Mouse (Mus musculus): Measurements from ENCODE around the gene Lmtk2. TPM values are rescaled to one million over a fixed set of nuclear protein-coding genes. Genes with fewer than 3 reads are reported as not detected.

The Lmtk2 gene
- total RNA-seq, 2 experiments from 2014 or later = 150 to 166 TPM

GRCm38 (mm10) chr5:144162080-144162812, 62.0 kb downstream of the Lmtk2 start:
- intact Hi-C loops (cut with DNase I) = no loop called here
- no peak for DNase-seq (ENCODE audit: low spot score in 2 of 2)

- no peak for DNase-seq (ENCODE audit: low spot score in 2 of 2)
- intact Hi-C loops (cut with DNase I) = no loop called here
Measured at GRCm38 (mm10) chr5:144162813-144163517, 62.7 kb downstream of the Lmtk2 start.

DNA sequence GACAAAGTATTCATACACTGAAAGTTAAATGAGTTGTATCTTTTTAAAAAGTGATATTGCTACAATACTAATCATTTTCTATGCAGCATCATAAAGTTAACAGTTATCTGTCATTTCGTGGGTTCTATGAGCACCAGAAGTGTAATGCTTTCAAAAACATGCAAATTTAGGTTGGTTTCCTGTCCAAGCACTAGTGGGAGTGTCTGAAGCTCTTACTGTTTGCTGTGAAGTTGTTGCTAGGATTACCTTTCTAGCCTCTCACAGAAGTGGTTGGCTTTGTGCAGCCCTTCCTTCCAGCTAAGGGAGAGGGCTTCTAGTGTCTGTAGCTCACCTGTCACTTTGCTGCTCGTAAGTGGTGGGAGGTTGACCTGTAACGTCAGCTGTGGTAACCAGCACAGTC, 65.5 kb downstream of the Lmtk2 start:
- intact Hi-C loops (cut with DNase I) = no loop called here
- no peak for DNase-seq (ENCODE audit: low spot score in 2 of 2)

DNA sequence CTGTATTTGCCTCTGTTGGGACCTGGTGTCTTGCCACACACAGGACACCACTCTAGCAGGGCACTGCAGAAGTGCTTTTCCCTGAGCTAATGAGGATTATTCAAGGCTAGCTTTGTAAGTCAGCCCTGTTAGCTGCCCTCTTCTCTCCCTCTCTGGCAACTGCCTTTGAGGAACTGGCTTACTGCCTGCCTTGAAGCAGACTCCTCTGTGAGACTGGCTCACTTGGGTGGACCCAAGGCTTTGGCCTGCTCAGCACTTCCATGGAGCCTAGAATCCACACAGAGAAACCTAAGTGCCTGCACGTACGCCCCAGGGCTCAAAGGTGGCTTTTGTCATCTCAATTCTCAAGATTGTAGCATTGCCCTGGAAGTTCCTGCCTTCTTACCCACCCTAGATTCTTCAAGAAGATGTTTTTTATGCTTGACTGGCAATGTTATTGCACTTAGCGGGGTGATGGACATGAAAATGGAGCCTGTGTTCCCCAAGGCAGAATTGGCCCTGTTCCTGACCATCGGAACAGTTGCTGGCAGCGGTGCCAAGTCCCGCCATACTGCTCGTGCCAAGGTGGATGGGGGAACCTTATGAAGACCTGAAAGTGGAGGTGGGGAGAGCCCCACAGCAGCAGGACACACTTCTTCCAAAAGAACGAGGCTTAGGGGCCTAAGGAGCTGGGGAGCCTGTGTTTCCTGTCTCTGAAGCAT, 69.2 kb downstream of the Lmtk2 start:
- intact Hi-C loops (cut with DNase I) = no loop called here
- DNase-seq (ENCODE audit: low spot score in 2 of 2) = no peak

- DNase-seq (ENCODE audit: low spot score in 2 of 2) = no peak
- intact Hi-C loops (cut with DNase I) = no loop called here
Measured at GRCm38 (mm10) chr5:144173648-144174047, 73.4 kb downstream of the Lmtk2 start.

GRCm38 (mm10) chr5:144178216-144178615, 78.0 kb downstream of the Lmtk2 start:
- no peak for DNase-seq (ENCODE audit: low spot score in 2 of 2)
- intact Hi-C loops (cut with DNase I) = no loop called here

- intact Hi-C loops (cut with DNase I) = no loop called here
- no peak for DNase-seq (ENCODE audit: low spot score in 2 of 2)
Measured at GRCm38 (mm10) chr5:144181249-144181648, 81.0 kb downstream of the Lmtk2 start.

DNA sequence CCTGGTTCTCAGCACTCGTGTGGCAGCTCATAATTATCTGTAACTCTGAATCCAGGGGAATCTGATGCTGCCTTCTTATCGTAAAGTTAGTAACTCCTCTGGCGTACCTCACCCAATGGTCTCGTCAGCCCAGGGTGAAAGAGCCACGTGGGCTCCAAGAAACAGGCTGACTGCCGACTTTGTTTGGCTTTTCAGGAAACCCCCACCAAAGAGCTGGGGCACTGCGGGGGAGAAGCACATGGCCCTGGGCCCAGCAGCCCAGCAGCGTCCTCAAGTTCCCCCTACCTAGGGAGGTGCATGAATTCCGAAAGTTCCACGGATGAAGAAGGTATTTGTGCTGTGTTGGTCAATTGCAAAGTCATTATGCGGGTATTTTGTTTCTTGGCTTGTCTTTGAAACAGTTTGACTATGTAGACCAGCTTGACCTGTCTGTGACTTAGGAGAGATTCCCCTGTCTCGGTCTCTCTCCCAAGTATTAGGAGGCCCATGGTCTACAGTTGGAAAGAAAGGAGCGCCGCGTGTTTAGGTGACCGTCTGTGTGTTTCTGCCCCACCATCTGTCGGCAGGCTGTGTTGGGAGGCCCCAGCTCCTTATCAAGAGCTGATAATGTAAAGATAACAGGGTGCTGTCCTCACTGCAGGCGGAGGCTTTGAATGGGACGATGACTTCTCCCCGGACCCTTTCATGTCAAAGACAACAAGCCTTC, 82.5 kb downstream of the Lmtk2 start:
- no peak for DNase-seq (ENCODE audit: low spot score in 2 of 2)
- intact Hi-C loops (cut with DNase I) = no loop called here

GRCm38 (mm10) chr5:144183248-144183559, 83.0 kb downstream of the Lmtk2 start:
- no peak for DNase-seq (ENCODE audit: low spot score in 2 of 2)
- intact Hi-C loops (cut with DNase I) = no loop called here

DNA sequence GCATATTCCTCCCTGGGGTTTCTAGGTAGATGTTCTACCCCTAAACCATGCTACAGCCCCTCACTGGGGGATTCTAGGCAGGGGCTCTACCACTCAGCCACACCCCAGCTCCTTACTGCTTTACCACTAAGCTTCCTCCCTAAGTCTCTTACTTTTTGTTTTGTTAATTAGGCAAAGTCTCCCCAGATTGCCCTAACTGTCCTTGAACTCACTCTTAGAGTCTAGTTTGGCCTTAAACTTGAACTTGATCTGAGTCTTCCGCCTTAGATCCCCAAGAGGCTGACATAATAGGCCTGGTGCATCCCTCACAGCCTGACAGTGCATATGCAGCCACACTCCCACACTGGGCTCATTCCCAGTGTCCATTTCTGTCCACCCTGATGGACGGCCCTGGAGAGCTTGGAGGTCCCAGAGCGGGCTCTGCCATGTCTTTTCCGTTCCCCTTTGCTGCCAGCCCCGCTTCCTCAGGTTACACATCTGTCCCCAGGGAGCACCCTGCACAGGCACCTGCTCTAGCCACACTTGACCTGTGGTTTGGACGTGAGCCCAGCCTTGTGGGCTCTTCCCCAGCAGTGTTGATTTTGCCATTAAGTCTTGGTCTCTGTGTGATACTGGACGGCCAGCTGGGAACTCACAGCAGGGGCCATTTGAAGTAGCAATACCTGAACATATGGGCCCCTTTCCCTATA, 83.6 kb downstream of the Lmtk2 start:
- intact Hi-C loops (cut with DNase I) = no loop called here
- DNase-seq (ENCODE audit: low spot score in 2 of 2) = no peak

DNA sequence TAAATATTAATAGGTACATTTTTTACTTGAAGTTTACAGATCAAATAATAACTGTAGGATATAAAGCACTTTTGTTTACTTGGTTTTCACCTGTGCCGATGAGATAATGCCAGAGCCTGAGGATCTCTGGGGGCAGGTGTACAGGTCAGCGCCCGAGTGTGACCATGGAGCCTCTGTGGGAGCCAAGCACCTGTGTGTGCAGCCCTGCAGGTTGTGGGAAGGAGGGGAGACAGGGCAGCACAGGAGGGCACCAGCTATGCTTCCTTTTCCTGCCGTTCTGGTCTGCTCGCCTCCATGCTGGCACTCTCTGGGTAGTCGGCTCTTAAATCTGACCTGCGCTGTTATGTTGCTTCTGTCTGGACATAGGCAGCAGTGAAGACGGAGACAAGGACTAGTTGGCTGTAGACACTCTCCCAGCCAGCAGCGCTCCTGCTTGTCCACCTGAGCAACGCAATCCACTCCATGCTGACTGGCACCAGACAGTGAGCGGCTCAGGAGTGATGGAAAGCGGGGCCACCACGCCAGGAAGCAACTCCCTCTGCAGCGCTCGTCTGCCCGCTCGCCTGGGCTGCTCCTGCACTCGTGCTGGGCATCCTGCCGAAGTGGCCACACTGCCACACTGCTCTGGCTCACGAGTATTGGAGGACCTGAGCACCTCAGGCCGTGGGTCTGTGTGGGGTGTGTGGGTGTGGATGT, 84.3 kb downstream of the Lmtk2 start:
- intact Hi-C loops (cut with DNase I) = no loop called here
- no peak for DNase-seq (ENCODE audit: low spot score in 2 of 2)

DNA sequence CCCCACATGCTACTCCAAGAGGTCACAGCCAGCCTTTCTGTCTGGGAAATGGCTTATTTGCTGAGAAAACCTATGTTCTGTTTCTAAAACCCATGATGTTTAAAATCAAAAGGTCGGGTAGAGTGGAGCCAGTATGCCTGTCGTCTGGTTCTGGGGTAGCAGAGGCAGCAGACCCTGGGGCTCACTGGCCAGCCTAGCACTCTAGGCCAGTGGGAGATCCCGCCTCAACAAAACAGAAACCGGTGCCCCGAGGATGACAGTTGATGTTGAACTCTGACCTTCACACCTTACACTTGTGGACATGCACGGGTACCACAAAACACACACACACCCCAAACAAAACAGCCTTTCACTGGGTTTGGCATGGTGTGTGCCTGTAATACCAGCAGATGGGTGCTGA, 88.2 kb downstream of the Lmtk2 start:
- DNase-seq (ENCODE audit: low spot score in 2 of 2) = no peak
- intact Hi-C loops (cut with DNase I) = no loop called here

DNA sequence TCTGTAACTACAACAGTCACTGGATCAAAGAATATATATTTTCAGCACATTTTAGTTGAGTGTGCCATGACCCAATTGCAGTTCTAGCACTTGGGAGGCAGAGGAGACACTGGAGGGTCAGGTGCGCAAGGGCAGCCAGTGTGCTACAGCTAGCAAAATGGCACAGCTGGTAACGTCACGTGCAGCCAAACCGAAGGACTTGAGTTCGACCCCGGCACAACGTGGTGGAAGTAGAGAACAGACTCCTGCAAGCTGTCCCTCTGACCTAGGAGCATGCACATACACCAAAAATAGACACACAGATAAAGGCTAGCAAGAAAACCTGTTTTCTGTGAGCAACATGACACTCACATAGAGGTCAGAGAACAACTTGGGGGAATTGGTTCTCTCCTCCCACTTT, 89.1 kb downstream of the Lmtk2 start:
- no peak for DNase-seq (ENCODE audit: low spot score in 2 of 2)
- intact Hi-C loops (cut with DNase I) = no loop called here

GRCm38 (mm10) chr5:144189950-144190583, 89.8 kb downstream of the Lmtk2 start, which contains the start of gene Bhlha15:
TSS of gene Bhlha15 (plus strand) at chr5:144190286.
- DNase-seq (ENCODE audit: low spot score in 2 of 2) = no peak
- intact Hi-C loops (cut with DNase I) = no loop called here

DNA sequence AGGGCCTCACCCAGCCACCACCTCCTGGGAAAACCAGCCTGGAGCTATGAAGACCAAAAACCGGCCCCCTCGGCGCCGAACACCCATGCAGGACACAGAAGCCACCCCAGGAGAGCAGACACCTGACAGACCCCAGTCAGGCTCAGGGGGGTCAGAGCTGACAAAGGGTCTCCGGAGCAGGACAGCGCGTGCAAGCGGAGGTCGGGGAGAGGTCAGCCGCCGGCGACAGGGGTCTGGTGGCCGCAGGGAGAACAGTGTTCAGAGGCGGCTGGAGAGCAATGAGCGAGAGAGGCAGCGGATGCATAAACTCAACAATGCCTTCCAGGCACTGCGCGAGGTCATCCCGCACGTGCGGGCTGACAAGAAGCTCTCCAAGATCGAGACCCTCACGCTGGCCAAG, 90.8 kb downstream of the Lmtk2 start:
- intact Hi-C loops (cut with DNase I) = no loop called here
- no peak for DNase-seq (ENCODE audit: low spot score in 2 of 2)

GRCm38 (mm10) chr5:144192673-144193072, 92.4 kb downstream of the Lmtk2 start:
- DNase-seq (ENCODE audit: low spot score in 2 of 2) = no peak
- intact Hi-C loops (cut with DNase I) = no loop called here

DNA sequence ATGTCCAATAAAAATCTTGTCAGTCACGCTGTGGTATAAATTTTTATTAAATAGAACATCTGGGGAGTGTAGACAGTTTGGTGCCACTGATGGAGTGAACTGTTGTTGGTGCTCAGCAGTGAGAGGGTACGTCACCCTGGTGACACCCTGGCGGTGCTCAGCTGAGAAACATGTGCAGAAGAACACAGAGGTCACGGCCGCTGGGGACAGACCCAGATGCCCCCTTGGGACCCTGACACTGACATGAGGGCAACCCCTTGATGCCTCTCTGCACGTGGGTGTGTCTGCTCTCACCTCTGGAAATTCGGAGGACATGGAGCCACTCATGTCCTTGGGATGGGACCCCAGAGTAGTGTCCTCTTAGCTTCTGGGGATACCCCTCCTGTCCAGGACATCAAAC, 94.2 kb downstream of the Lmtk2 start:
- DNase-seq (ENCODE audit: low spot score in 2 of 2) = no peak
- intact Hi-C loops (cut with DNase I) = no loop called here

- DNase-seq (ENCODE audit: low spot score in 2 of 2) = no peak
- intact Hi-C loops (cut with DNase I) = no loop called here
Measured at GRCm38 (mm10) chr5:144195567-144195966, 95.3 kb downstream of the Lmtk2 start.

DNA sequence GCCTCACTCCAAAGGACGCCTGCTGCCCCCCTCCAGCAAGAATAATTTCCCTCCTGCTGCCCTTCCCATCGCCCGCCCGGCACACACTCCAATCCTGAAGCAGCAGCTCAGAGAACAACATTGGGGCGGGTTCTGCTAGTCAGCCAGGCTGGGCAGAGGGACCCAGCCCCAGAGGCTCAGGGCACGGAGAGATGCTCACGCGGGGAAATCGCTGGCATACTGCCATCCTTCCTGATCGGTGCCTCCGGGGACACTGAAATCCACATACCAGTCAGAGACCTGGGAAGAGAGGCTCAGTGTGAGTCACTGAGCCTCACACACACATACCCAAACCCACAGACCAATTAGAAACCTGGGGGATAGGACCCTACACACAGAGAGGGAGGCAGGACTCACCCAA, 100.4 kb downstream of the Lmtk2 start:
- intact Hi-C loops (cut with DNase I) = no loop called here
- DNase-seq (ENCODE audit: low spot score in 2 of 2) = no peak
